Mouse (Mus musculus) gastrocnemius, postnatal 4 days (tissue): ENCODE results near the gene Atg10. TPM values are rescaled to one million over a fixed set of nuclear protein-coding genes. Genes with fewer than 3 reads are reported as not detected.
A peak's percentile ranks its signal among the peaks of the same experiment; 100 is the strongest.

ENCODE experiments used
- DNase-seq, 2 experiments: peaks; one replicate each; pipeline ENCODE4 v3.0.0; 2021 to 2022; ENCODE audit warnings: low spot score in 2 of 2, mixed read lengths in 2 of 2
- total RNA-seq, 2 experiments: library from RNA; stranded (reverse); gene quantifications; 2 replicates each; pipeline ENCODE4 v1.2.3; 2021

Gene Atg10
- total RNA-seq, 2 experiments from 2014 or later: 12.0 to 13.8 TPM

- no peak for DNase-seq
Observed at GRCm38 (mm10) chr13:91129071-91129470, 94.7 kb downstream of the Atg10 start.

- no peak for DNase-seq
Observed at GRCm38 (mm10) chr13:91128581-91128980, 95.2 kb downstream of the Atg10 start.

GRCm38 (mm10) chr13:91118156-91118555 lies 105.6 kb downstream of the Atg10 start:
- DNase-seq: no peak

GRCm38 (mm10) chr13:91114880-91115279 lies 108.9 kb downstream of the Atg10 start:
- DNase-seq: no peak

- no peak for DNase-seq
Observed at GRCm38 (mm10) chr13:91107308-91107946, 116.3 kb downstream of the Atg10 start.

GRCm38 (mm10) chr13:91102238-91102637 lies 121.5 kb downstream of the Atg10 start:
- no peak for DNase-seq

- no peak for DNase-seq
Observed at GRCm38 (mm10) chr13:91100417-91100816, 123.4 kb downstream of the Atg10 start.

GRCm38 (mm10) chr13:91094851-91095250 lies 128.9 kb downstream of the Atg10 start:
- DNase-seq: no peak

GRCm38 (mm10) chr13:91094196-91094595 lies 129.6 kb downstream of the Atg10 start:
- DNase-seq: peak in 1 of 2 experiments; percentile 14

- no peak for DNase-seq
Observed at GRCm38 (mm10) chr13:91093610-91094009, 130.2 kb downstream of the Atg10 start.

GRCm38 (mm10) chr13:91093162-91093561 lies 130.6 kb downstream of the Atg10 start:
- DNase-seq: peak in 1 of 2 experiments; percentile 36

GRCm38 (mm10) chr13:91091731-91092190 lies 132.0 kb downstream of the Atg10 start:
- no peak for DNase-seq

GRCm38 (mm10) chr13:91090861-91091730 lies 132.7 kb downstream of the Atg10 start:
- no peak for DNase-seq

- DNase-seq: no peak
Observed at GRCm38 (mm10) chr13:91086361-91086900, 137.3 kb downstream of the Atg10 start.

GRCm38 (mm10) chr13:91072351-91072750 lies 151.4 kb downstream of the Atg10 start:
- no peak for DNase-seq

- DNase-seq: no peak
Observed at GRCm38 (mm10) chr13:91060871-91061270, 162.9 kb downstream of the Atg10 start.

GRCm38 (mm10) chr13:91048171-91048570 lies 175.6 kb downstream of the Atg10 start:
- DNase-seq: no peak

- DNase-seq: no peak
Observed at GRCm38 (mm10) chr13:91046851-91047250, 176.9 kb downstream of the Atg10 start.

- no peak for DNase-seq
Observed at GRCm38 (mm10) chr13:91041236-91041635, 182.5 kb downstream of the Atg10 start.

- DNase-seq: no peak
Observed at GRCm38 (mm10) chr13:91040421-91040820, 183.3 kb downstream of the Atg10 start.

GRCm38 (mm10) chr13:91039201-91039807 lies 184.5 kb downstream of the Atg10 start:
- DNase-seq: no peak

- no peak for DNase-seq
Observed at GRCm38 (mm10) chr13:91038636-91039035, 185.1 kb downstream of the Atg10 start.
